Mouse (Mus musculus) heart, postnatal 14 days (tissue): ENCODE results near the gene Arl6ip6. TPM values are rescaled to one million over a fixed set of nuclear protein-coding genes. Genes with fewer than 3 reads are reported as not detected.

ENCODE experiments used
- DNase-seq, 2 experiments: peaks; one replicate each; pipeline ENCODE4 v3.0.0; 2021 to 2022
- intact Hi-C: fragments of 180-260 bp; cut with DNase I; formaldehyde crosslinking; loops from one replicate; pipeline ENCODE4 v1.15.1; 2025
- long read RNA-seq, 2 experiments: library from polyadenylated mRNA; stranded (forward); transcript quantifications; one replicate each; pipeline ENCODE4 v2.0.0; 2021
- total RNA-seq, 2 experiments: library from RNA; stranded (reverse); gene quantifications; 2 replicates each; pipeline ENCODE4 v1.2.3; 2021

Arl6ip6 gene
- total RNA-seq = 10 to 100 TPM; 16.2 to 17.9 TPM
- long read RNA-seq, experiment 1, transcript Arl6ip6-201 (4 exons, 2,548 nt) = major isoform, 17 of 18 reads
- long read RNA-seq, experiment 1, partial matches to known transcripts = 0 of 18 reads
- long read RNA-seq, experiment 1, other reads (novel, unspliced or antisense) = 0 of 18 reads
- long read RNA-seq, experiment 2, transcript Arl6ip6-201 (4 exons, 2,548 nt) = major isoform, 14 of 15 reads
- long read RNA-seq, experiment 2, partial matches to known transcripts = 0 of 15 reads
- long read RNA-seq, experiment 2, other reads (novel, unspliced or antisense) = 1 of 15 reads

GRCm38 (mm10) chr2:53191523-53192220 is at the start of gene Arl6ip6:
Gene Arl6ip6, plus strand, starts transcription at chr2:53191726.
- peak; percentile 98 for DNase-seq
- intact Hi-C loops = loop anchor here (10.0 kb wide), 1 partner anchor 447 kb away; the partner anchor contains the start of gene Stam2

- intact Hi-C loops = no loop called here
- no peak for DNase-seq
These were observed 44.7 kb upstream of the Arl6ip6 start for GRCm38 (mm10) chr2:53146852-53147251.

GRCm38 (mm10) chr2:53173966-53174365 is 17.6 kb upstream of the Arl6ip6 start:
- intact Hi-C loops = no loop called here
- DNase-seq = no peak

- no peak for DNase-seq
- intact Hi-C loops = no loop called here
These were observed 12.6 kb upstream of the Arl6ip6 start for GRCm38 (mm10) chr2:53178966-53179365.

- intact Hi-C loops = no loop called here
- no peak for DNase-seq
These were observed 11.7 kb upstream of the Arl6ip6 start for GRCm38 (mm10) chr2:53179876-53180275.

GRCm38 (mm10) chr2:53189811-53190210 is 1.7 kb upstream of the Arl6ip6 start:
- no peak for DNase-seq
- intact Hi-C loops = loop anchor here (10.0 kb wide), 1 partner anchor 445 kb away; the partner anchor contains the start of gene Stam2

GRCm38 (mm10) chr2:53190684-53191511 is 628 bp upstream of the Arl6ip6 start, which contains the start of gene Prpf40a:
Gene Prpf40a, minus strand, starts transcription at chr2:53191284.
- intact Hi-C loops = loop anchor here (10.0 kb wide), 1 partner anchor 446 kb away; the partner anchor contains the start of gene Stam2
- peak; percentile 100 for DNase-seq

GRCm38 (mm10) chr2:53192386-53192785 is 860 bp downstream of the Arl6ip6 start:
- DNase-seq = no peak
- intact Hi-C loops = loop anchor here (10.0 kb wide), 1 partner anchor 448 kb away; the partner anchor contains the start of gene Stam2

GRCm38 (mm10) chr2:53196431-53196830 is 4.9 kb downstream of the Arl6ip6 start:
- intact Hi-C loops = loop anchor here (10.0 kb wide), 1 partner anchor 452 kb away; the partner anchor contains the start of gene Stam2
- no peak for DNase-seq

- no peak for DNase-seq
- intact Hi-C loops = loop anchor here (10.0 kb wide), 1 partner anchor 454 kb away; the partner anchor contains the start of gene Stam2
These were observed 7.7 kb downstream of the Arl6ip6 start for GRCm38 (mm10) chr2:53199203-53199602.

- intact Hi-C loops = no loop called here
These were observed 8.8 kb downstream of the Arl6ip6 start for GRCm38 (mm10) chr2:53200164-53200885.

GRCm38 (mm10) chr2:53204373-53205274 is 13.1 kb downstream of the Arl6ip6 start:
- intact Hi-C loops = no loop called here
- no peak for DNase-seq

More at GRCm38 (mm10) chr2:53200164-53200885, 8.8 kb downstream of the Arl6ip6 start:
- no peak for DNase-seq

GRCm38 (mm10) chr2:53206749-53207148 is 15.2 kb downstream of the Arl6ip6 start:
- no peak for DNase-seq
- intact Hi-C loops = no loop called here

- intact Hi-C loops = no loop called here
- DNase-seq = no peak
These were observed 22.0 kb downstream of the Arl6ip6 start for GRCm38 (mm10) chr2:53213493-53213892.

GRCm38 (mm10) chr2:53222242-53222641 is 30.7 kb downstream of the Arl6ip6 start:
- DNase-seq = peak; percentile 2 to 12
- intact Hi-C loops = no loop called here

GRCm38 (mm10) chr2:53256982-53257381 is 65.5 kb downstream of the Arl6ip6 start:
- intact Hi-C loops = no loop called here
- DNase-seq = no peak
